Mouse (Mus musculus): ENCODE data around the gene Cacna1i.

DNA sequence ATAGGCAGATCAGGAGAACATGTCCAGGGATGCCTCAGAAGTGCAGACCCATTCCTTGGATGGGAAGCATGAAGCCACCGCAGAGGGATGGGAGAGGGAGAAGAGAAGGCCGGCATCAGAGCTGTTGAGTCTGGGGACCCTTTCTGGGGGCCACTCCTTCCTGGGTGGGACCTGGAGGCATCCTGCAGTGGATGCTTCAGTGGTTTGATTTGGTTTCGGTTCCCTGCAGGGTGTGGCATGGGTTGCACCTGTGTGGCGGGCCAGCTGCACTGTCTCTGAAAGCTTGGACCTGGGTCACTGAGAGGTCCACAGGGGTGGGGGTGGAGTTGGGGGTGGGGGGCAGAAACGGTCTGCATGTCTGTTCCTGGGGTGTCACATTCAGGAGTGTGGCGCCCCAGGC, 32.9 kb downstream of the Cacna1i start:
- TF ChIP-seq CTCF (conservative IDR thresholded peaks at IDR 0.05; ENCODE audit: low read length) (no peak), NANOG (IDR thresholded peaks at IDR 0.05; ENCODE audit: borderline replicate concordance, low read length) (no peak), POU5F1 (IDR thresholded peaks at IDR 0.05; ENCODE audit: borderline replicate concordance, low read length) (no peak)

Data from E14TG2a.4 (cell line).